Mouse (Mus musculus): ENCODE measurements around the gene Ints6l. TPM values are rescaled to one million over a fixed set of nuclear protein-coding genes. Genes with fewer than 3 reads are reported as not detected.

Ints6l gene
- 10 to 100 TPM; 30.1 to 38.2 TPM for total RNA-seq (2021)
- long read RNA-seq, transcript Ints6l-201 (17 exons, 3,766 nt), result major isoform, 15 of 41 reads
- long read RNA-seq, partial matches to known transcripts, result 7 of 41 reads
- long read RNA-seq, other reads (novel, unspliced or antisense), result 19 of 41 reads

DNA sequence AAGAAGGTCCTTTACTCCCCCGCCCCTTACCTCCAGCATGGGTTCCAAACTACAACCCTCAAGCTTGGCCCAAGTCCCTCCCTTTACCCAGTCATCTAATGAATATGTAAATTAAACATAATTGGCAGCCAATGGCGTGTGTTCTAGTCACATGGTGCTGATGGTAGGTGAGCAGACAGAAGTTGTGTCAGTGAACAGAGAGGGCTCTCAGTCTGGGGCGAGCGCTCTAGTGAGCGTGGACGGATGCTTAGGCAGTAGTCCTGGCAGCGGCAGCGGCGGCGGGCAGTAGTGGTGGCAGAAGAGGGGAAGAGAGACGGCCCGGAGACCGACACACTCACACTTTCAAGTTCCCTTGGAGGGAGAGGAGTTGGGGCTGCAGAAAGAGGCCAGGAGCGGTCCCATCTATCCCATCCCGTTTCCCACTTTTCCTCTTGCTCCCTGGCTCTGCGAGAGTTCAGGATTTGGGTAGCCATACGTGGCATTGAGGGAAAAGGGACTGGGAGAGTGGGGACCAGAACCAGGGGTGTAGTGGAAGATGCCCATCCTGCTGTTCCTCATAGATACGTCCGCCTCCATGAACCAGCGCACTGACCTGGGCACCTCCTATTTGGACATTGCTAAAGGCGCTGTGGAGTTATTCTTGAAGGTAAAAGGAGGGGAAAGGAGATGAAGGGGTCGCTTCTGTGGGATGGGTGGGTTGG lies at the start of gene Ints6l:
Gene Ints6l (plus strand): TSS at position 187 of the 701 bp plus-strand sequence.
- DNase-seq (ENCODE audit: low spot score in 2 of 2), result peak; percentile 68 to 85

DNA sequence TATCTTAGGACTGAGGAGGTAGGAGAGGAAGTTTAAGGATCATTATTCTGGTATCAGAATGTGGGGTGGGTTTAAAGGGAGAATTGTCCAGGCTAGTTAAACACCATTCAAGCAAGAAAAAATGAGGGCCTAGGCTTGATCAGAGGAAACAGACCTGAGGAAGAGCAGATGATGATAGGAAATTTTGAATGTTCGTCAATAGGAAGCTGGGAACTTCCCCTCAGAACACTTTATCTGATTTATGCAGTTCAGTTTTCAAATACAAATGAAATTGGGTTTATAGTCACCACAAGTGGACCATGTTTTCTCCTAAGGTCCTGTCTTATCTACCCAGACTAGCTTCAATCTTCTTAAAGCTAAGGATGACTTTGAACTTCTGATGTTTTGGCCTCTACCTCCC lies 49.2 kb upstream of the Ints6l start:
- no peak for DNase-seq (ENCODE audit: low spot score in 2 of 2)

DNA sequence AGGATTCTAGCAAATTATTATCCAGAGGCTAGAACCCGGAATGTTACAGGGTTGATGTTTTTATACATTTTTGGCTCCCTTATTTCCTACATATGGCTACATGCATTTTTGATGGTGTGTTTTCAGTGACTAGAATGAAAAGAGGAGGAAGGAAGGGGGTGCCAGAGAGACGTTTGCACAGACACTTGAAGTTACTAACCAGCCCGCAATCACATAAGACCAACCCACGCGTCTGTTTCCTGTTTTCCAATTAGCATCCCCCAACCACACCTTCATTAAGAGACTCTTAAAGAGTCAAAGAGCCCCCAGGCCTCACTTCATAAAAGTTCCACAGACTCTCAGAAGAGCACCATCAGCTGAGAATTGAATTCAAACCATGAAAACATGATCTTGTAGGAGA lies 48.5 kb upstream of the Ints6l start:
- DNase-seq (ENCODE audit: low spot score in 2 of 2), result no peak

DNA sequence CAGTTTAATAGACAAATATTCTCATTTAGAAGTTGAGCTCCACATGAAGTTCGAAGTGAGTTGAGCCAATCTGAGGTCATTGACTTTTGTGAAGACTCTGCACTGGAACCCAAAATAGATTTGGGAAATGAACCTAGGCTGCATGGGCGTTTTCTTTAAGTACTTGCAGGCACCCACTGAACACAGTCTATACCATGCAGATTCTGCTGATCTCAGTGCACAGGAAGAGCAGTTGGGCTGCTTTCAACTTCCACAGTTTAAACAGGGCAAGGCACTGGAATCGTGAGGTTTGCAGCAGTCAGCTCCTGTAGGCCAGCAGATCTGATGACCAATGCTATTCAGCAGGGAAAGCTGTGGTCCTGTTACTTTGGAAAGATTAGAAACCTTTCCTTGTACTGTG lies 38.4 kb upstream of the Ints6l start:
- DNase-seq (ENCODE audit: low spot score in 2 of 2), result no peak

DNA sequence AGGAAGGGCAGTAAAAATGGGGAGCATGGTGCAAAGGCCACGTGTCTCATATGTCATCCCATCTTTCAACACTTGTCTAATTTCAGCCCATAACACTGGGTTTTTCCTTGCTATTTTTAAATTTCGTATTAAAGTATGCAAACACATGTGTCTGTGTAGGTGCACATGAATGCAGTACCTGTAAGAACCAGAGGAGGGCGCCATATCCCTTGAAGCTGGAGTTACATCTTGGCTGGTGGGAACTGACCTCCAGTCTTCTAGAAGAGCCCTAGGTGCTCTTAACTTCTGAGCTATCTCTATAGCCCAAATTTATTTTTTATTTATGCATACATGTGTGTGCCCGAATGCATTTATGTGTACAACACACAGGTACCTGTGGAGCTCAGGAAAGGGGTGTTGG lies 37.1 kb upstream of the Ints6l start:
- DNase-seq (ENCODE audit: low spot score in 2 of 2), result no peak

DNA sequence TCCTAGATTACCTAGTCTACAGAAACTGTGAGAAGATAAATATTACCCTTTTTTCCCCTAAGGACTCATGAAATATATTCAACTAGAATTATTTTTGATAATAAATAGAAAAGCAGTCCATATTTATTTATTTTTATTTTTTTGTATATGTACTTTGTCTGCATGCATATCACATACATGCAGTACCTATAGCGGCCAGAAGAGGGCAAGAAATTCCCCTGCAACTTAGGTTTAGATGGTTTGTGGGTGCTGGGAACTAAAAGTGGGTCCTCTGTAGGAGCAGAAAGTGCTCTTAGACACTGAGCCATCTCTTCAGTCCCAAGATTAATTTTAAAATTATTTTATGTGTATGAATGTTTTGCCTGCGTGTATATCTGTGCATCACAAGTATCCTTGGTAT lies 24.1 kb upstream of the Ints6l start:
- DNase-seq (ENCODE audit: low spot score in 2 of 2), result no peak

DNA sequence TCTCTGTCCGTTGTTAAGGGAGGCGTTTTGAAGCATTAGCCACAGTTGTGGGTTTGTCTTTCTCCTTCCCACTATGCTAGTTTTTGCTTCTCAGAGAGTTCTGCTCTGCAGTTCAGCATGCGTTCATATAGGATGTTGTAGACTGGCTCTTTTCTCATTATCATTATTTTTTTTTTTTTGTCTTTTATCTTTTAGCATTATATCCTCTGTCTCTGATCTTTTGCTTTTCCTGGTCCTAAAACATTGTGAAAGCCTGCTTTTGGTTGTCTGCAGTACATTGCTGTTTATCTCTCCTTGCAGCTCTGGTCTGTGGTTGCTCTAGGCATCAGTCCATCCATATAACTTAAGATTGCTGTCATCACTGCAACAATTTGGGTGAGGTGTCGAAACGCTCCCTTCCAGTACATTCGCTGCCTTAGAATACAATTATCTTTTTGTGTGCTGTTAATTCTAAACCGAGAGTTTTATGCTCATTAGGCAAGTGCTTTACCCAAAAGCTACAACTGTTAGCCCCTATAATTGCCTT lies 18.8 kb upstream of the Ints6l start:
- DNase-seq (ENCODE audit: low spot score in 2 of 2), result no peak

DNA sequence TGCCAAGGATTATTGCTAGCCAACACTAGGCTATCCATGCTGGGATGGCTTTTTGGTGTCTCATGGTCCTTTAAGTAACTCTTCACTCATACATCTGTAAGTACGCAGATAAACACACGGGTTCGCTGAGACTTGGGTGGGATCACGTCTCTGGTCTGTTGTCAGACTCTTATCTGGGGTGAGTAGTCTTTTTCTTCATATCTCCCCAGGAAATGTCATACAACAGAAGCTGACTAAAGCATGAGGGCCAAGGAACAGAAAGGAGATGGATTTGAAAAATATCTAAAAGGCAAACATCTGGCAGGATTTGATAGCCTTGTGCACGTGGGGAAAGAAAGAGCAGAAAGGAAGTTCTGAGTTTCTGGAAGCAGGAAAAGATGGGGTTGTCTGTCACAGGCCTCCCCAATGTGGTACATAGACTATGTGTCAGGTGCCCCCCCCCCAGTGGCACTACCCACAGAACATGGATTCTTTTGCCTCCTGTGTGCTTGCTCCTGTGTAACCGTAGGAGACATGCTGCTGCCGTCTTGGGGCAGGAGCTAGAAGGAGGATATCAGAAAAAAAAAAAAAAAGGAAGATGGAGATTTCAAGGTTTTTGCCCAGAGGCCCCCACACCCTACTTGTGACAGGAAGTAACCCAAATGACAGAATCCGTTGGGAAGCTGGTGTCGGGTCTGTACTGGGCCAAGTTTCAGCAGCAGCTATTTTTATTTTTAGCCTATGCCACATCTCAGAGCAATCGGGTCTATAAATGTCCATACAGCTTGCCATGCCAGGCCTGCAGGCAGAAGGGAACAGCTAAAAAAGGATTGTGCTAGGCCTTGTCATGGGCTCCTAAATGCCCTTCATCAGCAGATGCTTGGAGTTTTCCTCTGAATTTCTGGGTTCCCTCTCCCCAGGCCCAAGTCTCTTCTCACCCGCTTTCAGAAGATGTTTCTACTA lies 7.9 kb upstream of the Ints6l start:
- no peak for DNase-seq (ENCODE audit: low spot score in 2 of 2)

DNA sequence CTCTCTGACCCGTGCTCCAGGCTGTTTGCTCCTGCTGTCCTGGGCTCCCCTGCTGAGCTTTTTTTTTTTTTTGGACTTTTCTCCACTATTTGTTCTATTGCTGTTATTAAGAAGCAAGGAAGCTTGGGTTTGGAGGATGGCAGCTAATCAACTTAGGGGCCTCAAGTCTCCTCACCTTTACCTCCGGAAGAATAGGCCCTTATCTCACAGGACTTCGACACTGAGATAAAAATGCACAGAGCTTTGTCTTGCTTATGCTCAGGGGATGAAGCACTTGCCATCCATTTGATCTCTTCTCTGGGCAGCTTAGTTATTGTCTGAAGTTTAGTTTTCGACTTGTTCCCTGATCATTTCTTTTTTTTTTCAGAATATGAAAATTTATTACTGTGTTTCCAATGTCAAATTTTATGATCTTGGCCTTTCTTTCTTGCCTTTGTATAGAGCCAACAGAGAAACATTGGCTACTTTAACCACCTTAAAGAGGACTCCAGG lies 7.1 kb upstream of the Ints6l start, which contains the start of gene Gm2174:
Gene Gm2174 (plus strand): TSS at position 442 of the 492 bp plus-strand sequence.
- no peak for DNase-seq (ENCODE audit: low spot score in 2 of 2)

DNA sequence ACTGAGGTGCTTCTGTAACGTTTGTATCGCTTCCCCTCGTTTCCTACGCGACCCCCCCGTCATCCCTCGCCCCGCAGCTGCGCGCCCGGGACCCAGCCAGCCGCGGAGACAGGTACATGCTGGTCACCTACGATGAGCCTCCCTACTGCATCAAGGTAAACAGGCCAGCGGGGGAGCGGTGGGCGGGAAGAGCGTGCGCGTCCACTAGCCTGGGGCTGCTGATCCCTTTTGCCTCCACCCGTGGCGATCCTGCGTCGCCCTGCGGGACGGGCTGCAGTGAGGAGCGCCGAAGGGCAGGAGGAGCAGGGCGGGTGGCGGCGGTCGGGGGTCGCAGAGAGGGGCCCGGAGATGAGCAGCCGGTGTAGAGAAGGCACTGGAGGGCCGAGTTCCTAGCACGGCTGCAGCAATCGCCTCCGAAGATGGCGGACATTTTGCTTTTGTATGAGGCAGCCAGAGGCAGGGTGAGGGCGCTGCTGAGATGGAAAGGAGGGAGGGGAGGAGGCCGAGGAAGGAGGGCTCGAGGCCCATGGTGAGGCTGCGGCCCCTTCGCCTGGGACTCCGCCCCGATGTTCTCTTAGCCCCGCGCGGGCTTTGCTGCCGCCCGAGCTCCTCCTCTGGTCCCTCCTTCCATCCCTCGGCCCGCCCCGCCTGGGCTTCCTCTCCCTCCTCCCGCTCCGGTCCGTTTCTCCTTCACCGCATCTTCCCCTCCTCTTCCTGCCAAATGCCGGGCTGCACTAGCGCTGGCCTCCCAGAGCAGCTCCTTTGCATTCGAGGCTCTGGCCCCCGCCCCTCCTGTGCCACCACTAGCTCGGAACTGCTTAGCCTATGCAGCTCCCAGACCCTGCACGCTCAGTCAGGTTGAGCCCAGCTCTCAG lies 952 bp downstream of the Ints6l start:
- DNase-seq (ENCODE audit: low spot score in 2 of 2), result peak; percentile 85 to 90

DNA sequence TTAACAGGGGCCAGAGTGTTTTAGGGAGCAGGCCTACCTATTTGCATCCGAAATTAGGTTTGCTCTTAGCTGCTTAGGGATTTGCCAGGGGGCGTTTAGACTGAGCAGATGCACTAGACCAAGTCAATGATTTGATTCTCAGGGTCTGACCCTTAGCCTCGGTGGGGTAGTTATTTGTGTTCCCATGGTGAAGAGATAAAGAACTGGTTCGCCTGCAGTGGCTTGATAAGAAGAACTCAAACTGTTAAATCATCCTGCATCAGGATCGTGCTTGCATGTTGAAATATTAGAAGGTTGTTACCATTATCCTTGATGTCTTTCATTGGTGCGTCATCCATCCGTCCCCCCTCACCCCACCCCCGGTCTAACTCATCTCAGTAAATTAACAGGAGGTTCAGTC lies 1.7 kb downstream of the Ints6l start:
- peak in 1 of 2 experiments; percentile 28 for DNase-seq (ENCODE audit: low spot score in 2 of 2)

DNA sequence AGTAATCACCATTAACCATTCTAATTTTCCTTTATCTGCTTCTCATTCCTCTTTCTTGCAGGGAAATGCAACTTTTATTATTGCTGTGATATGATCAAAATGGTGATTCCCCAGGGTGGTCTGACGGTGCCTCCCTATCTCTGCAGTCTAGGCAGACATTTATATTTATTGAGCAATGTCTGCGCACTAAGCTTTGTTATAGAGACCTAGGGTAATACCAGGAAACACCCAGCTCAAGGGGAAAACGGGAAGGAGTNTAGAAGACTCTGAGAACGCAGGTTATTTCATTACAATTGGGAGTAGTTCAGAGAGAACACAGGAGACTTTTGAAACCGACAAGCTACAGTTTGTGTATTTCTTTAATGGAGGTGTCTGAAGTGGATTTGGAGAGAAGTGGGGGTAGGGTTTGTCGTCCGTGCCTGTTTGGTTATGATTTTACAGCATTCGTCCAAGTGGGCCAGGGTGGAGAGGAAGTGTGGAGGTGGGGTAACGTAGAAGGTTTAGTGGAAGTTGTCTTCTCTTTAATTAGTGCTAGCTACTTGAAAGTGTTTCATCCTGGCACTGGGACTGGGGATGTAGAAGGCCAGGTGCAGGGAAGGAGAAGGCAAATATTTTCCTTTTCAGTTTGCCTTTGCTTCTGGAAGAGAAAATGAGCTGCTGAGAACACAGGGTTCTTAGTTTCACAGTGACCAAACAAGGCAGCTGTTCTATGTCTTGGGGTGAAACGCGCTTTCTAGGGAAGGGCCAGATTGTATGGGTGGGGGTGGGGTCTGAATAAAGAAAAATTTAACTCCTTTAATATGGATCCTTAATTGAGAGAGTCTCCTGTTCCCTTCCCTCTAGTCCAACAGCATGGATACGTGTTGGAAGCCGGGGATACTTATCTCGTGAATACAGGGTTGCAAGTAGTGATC lies 7.6 kb downstream of the Ints6l start:
- no peak for DNase-seq (ENCODE audit: low spot score in 2 of 2)

DNA sequence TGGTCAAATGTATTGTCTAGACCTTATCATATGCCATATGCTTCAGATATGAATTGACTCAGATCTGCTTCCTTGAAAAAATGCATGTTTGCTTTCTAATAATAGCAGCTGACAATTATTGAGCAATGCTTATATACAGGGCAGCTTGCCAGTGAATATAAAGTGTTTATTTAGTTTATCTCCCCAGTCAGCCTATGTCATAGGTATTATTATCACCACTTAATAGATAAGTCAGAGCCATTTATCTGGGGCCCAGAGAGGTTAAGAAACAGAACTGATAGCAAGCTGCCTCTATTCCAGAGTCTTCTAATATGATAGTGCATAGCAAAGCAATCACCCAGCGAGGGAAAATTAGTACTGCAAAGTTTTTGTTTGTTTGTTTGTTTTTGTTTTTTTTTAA lies 10.2 kb downstream of the Ints6l start:
- no peak for DNase-seq (ENCODE audit: low spot score in 2 of 2)

DNA sequence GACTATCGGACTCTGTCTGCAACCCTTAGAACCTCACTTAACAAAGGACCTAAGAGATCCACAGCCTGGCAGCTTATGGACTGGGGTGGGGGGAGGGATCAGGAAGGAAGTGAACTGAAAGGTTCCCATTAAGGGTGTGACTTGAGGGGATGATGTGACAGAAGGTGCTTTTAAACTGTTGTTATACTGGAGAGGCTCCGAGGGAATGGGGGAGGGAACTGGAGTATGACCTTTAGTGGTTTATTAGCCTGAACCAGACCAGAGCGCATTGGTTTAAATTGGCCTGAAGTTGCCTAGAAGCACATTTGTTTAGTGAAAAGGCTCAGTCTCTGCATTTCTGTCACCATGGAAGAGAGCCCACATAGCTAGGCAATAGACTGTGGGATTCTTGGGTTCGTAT lies 13.0 kb downstream of the Ints6l start:
- no peak for DNase-seq (ENCODE audit: low spot score in 2 of 2)

DNA sequence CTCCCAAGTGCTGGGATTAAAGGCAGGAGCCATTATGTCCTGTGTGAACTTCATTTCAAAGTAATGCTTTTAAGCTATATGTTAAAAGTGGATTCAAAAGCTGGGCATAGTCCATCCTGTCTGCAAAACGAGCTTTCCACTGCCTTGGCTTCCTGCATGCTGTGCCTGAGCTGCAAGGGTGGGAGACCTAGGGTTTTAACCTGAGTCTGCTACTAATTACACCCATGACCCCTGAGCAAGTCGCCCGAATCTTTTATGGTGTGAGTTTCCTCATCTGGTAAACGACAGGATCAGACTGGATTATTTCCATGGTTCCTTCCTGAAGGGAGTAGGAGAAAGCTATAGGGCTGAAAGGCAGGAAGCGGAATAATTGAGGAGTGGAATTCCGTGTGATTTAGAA lies 13.8 kb downstream of the Ints6l start:
- no peak for DNase-seq (ENCODE audit: low spot score in 2 of 2)

DNA sequence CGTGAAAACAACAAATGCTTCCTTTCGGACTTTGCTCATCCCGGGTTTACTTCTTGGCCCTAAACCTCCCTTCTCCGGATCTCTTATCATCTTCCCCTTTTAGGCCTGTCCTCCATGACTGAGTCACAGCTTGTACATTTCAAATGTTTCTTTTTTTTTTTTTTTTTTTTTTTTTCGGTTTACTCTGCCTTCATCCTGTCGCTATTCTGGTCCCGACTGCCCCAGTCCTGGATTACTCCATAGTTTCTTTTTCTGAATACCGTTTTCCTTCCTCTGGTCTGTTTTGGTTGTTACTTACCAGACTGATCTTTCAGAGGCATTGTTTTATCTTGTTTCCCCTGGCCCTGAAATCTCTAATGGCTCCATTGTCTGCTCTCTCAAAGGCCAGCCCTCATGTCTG lies 19.4 kb downstream of the Ints6l start:
- DNase-seq (ENCODE audit: low spot score in 2 of 2), result no peak

DNA sequence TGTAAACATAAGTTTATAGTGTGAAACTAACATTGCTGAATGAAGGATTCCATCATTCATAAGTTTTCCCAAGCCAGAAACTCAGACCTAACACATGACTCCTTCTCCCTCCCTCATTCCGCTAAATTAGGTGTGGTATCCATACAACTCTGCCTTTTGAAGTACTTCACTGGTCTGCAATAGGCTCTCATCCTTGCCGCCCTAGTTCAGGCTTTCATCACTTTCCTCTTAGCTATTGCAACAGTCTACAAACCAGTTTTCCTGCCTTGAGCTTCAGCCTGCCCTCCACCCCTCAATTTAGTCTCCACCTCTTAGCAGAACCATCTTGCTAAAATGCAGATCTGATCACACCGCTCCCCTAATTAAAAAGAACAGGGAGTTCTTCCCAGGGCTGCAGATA lies 22.9 kb downstream of the Ints6l start:
- no peak for DNase-seq (ENCODE audit: low spot score in 2 of 2)

DNA sequence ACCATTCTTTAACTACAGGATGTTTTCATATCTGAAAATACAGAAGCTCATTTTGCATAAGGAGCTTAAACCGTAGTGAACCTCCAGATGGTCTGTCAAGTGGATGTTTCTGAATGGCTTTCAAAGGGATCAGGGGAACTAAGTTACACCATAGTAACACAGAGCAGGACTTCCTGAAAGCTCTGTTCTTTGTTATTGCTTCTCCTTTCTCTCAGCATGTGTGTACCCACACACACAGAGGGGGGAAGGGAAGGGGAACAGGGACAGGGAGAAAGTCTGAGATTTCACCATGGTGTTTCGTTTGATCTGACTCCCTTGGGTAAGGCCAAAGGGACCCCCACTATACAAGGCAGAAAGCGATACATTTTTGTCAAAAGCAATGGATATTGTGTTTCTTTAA lies 27.2 kb downstream of the Ints6l start:
- DNase-seq (ENCODE audit: low spot score in 2 of 2), result no peak

DNA sequence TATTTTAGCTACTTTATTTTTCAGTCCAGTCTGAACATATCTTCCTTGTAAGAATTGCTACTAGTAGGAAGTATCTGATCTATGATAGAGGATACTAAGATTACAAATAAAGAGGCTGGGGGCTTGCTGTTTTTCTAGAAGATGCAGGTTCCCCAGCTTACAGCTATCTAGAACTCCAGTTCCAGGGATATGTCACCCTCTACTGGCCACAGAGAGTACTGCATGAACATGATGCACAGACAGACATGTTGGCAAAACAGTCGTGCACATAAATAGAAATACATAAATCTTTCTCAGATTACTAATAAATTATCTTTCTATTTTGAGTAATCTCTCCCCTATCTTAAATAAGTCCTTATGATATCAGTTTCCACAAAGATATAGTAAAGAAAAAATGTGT lies 35.1 kb downstream of the Ints6l start:
- DNase-seq (ENCODE audit: low spot score in 2 of 2), result peak; percentile 26 to 86

DNA sequence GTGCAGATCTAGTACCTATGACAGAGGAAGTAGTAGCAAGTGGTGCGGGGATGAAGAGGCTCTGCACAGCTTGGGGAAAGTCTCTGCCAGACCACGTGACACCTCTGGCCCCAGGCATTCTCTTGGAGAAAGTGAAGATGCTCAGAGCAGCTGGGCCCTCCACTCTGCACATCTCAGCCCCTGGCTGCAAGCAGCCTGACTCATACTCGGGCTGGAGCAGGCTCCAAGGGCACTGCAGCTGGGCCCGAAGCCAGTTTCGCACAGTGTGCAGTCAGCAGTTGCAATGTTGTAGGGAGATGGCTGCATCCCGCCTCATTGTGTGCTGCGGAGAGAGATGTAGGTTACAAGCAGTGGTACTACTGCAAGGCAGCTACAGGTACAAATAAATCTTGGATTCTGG lies 42.6 kb downstream of the Ints6l start:
- DNase-seq (ENCODE audit: low spot score in 2 of 2), result no peak

Data from layer of hippocampus, adult 18-20 months (tissue).